Mouse (Mus musculus) ES-Bruce4 (cell line): Measurements from ENCODE around the gene Mrm1. TPM values are rescaled to one million over a fixed set of nuclear protein-coding genes. Genes with fewer than 3 reads are reported as not detected.
A peak's percentile ranks its signal among the peaks of the same experiment; 100 is the strongest.

Experiments used
- H3K27ac ChIP-seq: 2 replicates; pipeline ENCODE4 v1.5.1; 2012; ENCODE audit warnings: low read length, inconsistent platforms; ENCODE audit not compliant: insufficient read depth
- H3K27me3 ChIP-seq: 2 replicates; pipeline ENCODE4 v1.6.1; 2012; ENCODE audit warnings: mild to moderate bottlenecking, low read length, inconsistent platforms; ENCODE audit not compliant: control insufficient read depth, poor library complexity, insufficient read depth, severe bottlenecking
- H3K36me3 ChIP-seq: 2 replicates; pipeline ENCODE4 v1.6.1; 2012; ENCODE audit warnings: inconsistent platforms, mild to moderate bottlenecking, low read length, moderate library complexity; ENCODE audit not compliant: control insufficient read depth, poor library complexity, insufficient read depth, severe bottlenecking
- H3K4me1 ChIP-seq: one replicate; pipeline ENCODE4 v1.8.1; 2011; ENCODE audit warnings: low read length; ENCODE audit not compliant: control insufficient read depth, insufficient read depth
- H3K4me3 ChIP-seq: 2 replicates; pipeline ENCODE4 v1.5.1; 2011; ENCODE audit warnings: low read depth, mild to moderate bottlenecking, low read length
- H3K9ac ChIP-seq: 2 replicates; pipeline ENCODE4 v1.6.1; 2012; ENCODE audit warnings: low read depth, mild to moderate bottlenecking, inconsistent platforms; ENCODE audit not compliant: poor library complexity, severe bottlenecking
- H3K9me3 ChIP-seq: replicated peaks from 2 replicates; pipeline ENCODE4 v1.6.1; 2012; ENCODE audit warnings: mild to moderate bottlenecking, low read length, inconsistent platforms; ENCODE audit not compliant: control insufficient read depth, poor library complexity, insufficient read depth, severe bottlenecking
- CTCF ChIP-seq: IDR thresholded peaks from one replicate; pipeline ENCODE4 v1.8.1; 2011; ENCODE audit warnings: low read depth, low read length
- EP300 ChIP-seq: IDR thresholded peaks from 2 replicates; pipeline ENCODE4 v1.6.1; 2011; ENCODE audit warnings: low read depth, low read length; ENCODE audit not compliant: insufficient read depth
- POLR2A ChIP-seq: IDR thresholded peaks from one replicate; pipeline ENCODE4 v1.8.1; 2011; ENCODE audit warnings: low read length; ENCODE audit not compliant: insufficient read depth
- polyA plus RNA-seq: library from polyadenylated mRNA; stranded (reverse); fragments of >200 nt; gene quantifications from 2 replicates; pipeline ENCODE4 v1.2.4, GENCODE M21; 2011; ENCODE audit warnings: low read depth; ENCODE audit not compliant: missing spikeins, insufficient read depth, insufficient read length

Mrm1 gene
- polyA plus RNA-seq, 1 experiment = 10.3 TPM

DNA sequence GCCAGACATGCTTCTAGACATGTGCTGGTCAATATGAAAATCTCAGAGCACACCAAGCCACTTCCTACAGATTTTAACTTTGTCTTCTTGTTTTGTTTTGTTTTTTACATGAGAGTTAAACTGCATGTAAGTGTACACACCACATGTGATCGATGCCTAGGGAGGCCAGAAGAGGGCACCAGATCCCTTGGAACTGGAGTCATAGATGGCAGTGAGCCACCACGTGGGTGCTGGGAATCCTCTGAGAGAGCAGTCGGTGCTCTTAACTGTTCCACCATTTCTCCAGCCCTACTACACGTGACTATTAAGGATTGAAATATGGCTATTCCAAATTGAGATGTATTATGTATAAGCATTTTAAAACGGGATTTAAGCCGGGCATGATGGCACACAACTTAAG is 2.0 kb downstream of the Mrm1 start:
- Histone ChIP-seq H3K9me3 (no peaks in the 10 kb centered on the region), H3K36me3 (no peaks in the 10 kb centered on the region), H3K4me3 (no peak overlapping the region), H3K27me3 (no peaks in the 10 kb centered on the region), H3K9ac (no peak overlapping the region), H3K4me1 (no peaks in the 10 kb centered on the region), H3K27ac (no peak overlapping the region)
- TF ChIP-seq POLR2A (no peak), EP300 (no peak), CTCF (peak; percentile 41)

- Histone ChIP-seq H3K9ac (no peak overlapping the region), H3K4me1 (no peaks in the 10 kb centered on the region), H3K27ac (no peak overlapping the region), H3K9me3 (no peaks in the 10 kb centered on the region), H3K4me3 (no peak overlapping the region), H3K27me3 (no peaks in the 10 kb centered on the region), H3K36me3 (no peaks in the 10 kb centered on the region)
- TF ChIP-seq CTCF (peak; percentile 99), EP300 (no peak), POLR2A (no peak)
Measured at GRCm38 (mm10) chr11:84813724-84814510, 5.4 kb downstream of the Mrm1 start.

- H3K4me3 ChIP-seq = no peak overlapping the region
- H3K4me1 ChIP-seq = no peaks in the 10 kb centered on the region
- no peaks in the 10 kb centered on the region for H3K36me3 ChIP-seq
- TF ChIP-seq POLR2A (no peak), CTCF (no peak), EP300 (no peak)
- no peak overlapping the region for H3K9ac ChIP-seq
- H3K27ac ChIP-seq = no peak overlapping the region
- H3K9me3 ChIP-seq = no peaks in the 10 kb centered on the region
- H3K27me3 ChIP-seq = no peaks in the 10 kb centered on the region
Measured at GRCm38 (mm10) chr11:84804373-84804772, 14.9 kb downstream of the Mrm1 start.

GRCm38 (mm10) chr11:84797627-84798353 is 21.5 kb downstream of the Mrm1 start:
- Histone ChIP-seq H3K4me3 (no peak overlapping the region), H3K9ac (no peak overlapping the region), H3K9me3 (no peaks in the 10 kb centered on the region), H3K36me3 (no peaks in the 10 kb centered on the region), H3K27me3 (no peaks in the 10 kb centered on the region), H3K27ac (no peak overlapping the region), H3K4me1 (no peaks in the 10 kb centered on the region)
- TF ChIP-seq EP300 (no peak), CTCF (peak; percentile 99), POLR2A (no peak)

DNA sequence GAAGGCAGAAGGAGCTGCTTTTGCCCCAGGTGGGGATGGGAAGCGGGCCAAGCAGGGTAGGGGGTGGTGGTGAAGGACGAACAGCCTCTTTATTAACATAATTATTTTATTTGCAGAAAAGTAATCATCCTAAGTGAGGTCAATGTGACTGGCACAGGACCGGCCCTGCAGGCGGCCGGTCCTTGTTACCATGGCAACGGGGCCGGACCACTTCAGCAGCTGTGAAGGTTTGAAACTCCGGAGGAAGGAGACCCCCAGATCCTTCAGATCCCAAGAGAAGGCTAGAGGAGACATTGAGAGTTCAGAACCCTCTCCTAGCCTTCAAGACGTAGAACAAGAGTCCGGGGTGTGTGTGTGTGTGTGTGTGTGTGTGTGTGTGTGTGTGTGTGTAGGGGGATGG is 22.3 kb downstream of the Mrm1 start:
- TF ChIP-seq POLR2A (no peak), EP300 (no peak), CTCF (no peak)
- Histone ChIP-seq H3K9me3 (no peaks in the 10 kb centered on the region), H3K4me3 (no peak overlapping the region), H3K27ac (no peak overlapping the region), H3K36me3 (no peaks in the 10 kb centered on the region), H3K4me1 (no peaks in the 10 kb centered on the region), H3K27me3 (no peaks in the 10 kb centered on the region), H3K9ac (no peak overlapping the region)

GRCm38 (mm10) chr11:84794496-84795113 is 24.7 kb downstream of the Mrm1 start:
- Histone ChIP-seq H3K4me3 (no peak overlapping the region), H3K9ac (no peak overlapping the region), H3K9me3 (no peaks in the 10 kb centered on the region), H3K4me1 (no peaks in the 10 kb centered on the region), H3K27me3 (no peaks in the 10 kb centered on the region), H3K36me3 (no peaks in the 10 kb centered on the region), H3K27ac (no peak overlapping the region)
- no peak for TF ChIP-seq EP300
- no peak for TF ChIP-seq POLR2A
- peak; percentile 99 for TF ChIP-seq CTCF
